Comparison of ENCODE assay signal across 8 mouse cellular contexts in the genomic region with DNA sequence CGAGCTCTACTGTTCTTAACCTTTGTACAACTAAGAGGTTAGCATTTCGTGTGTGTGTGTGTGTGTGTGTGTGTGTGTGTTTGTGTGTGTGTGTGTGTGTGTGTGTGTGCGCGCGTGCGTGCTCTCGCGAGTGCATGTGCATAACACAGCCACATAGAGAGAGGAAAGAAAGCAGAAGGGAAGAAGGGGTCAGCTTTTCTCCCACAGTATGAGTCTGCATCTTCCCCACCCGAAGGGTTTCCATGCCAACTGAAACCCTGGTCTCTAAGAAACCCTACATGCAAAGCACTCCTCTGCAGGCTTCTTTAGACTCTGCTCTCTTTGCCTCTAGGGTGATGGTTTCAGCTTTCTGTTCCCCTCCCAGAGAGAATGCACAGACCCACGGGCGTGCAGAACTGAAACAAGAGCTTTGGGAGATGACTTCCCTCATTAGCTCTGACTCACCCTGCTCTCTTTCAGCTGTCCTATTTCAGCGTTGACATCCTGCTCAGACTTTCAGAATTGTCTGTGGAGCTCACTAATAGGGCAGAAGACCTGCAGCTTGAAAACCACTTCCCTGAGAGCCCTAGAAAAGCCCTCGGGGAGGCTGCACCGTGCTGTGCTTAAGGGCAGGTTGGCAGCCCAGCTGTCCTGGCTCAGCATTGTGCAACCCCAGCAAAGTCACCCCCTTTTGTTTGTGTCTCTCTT. TPM values are rescaled to one million over a fixed set of nuclear protein-coding genes. Genes with fewer than 3 reads are reported as not detected.
DNase-seq lines count a peak whose midpoint lies in the region; ATAC-seq lines count a peak whose summit lies in the region.
"Had no signal": no experiment of that assay in that cellular context is flagged by ENCODE, and none has a peak within 500 bp of the region (broad histone marks: within the 10 kb centered on the region; RNA-seq: fewer than 3 reads in every experiment).

No protein-coding gene starts in this region.

- H3K4me1 ChIP-seq in megakaryocyte, embryonic 14.5 days = peaks cover 20% of the 10 kb centered on the region

- H3K9me3 ChIP-seq in megakaryocyte, embryonic 14.5 days = no peaks in the 10 kb centered on the region

- peak; percentile 67 for DNase-seq in left cerebral cortex, adult 11 months (ENCODE audit: low spot score)
- DNase-seq in left cerebral cortex, postnatal 4 days = no peak
- DNase-seq in brain, adult 2 months (ENCODE audit: low read depth, low spot score) = peak; percentile 89
- peak; percentile 58 to 69 for DNase-seq in spleen, adult 18-20 months
- DNase-seq: lung, embryonic 14.5 days had no signal

- peaks cover 53% of the 10 kb centered on the region for H3K27me3 ChIP-seq in megakaryocyte, embryonic 14.5 days (replicated peaks)

- intact Hi-C loops in left cerebral cortex, postnatal 4 days (cut with DNase I) = no loop called here

- no peaks in the 10 kb centered on the region for H3K36me3 ChIP-seq in megakaryocyte, embryonic 14.5 days (replicated peaks; ENCODE audit: low read length)

- peak; percentile 76 for ATAC-seq in granulocyte monocyte progenitor cell, adult 5-6 weeks (replicated peaks; ENCODE audit: poor library complexity, severe bottlenecking)
- no peak for ATAC-seq in megakaryocyte-erythroid progenitor cell, adult 5-6 weeks (replicated peaks; ENCODE audit: low FRiP score, low TSS enrichment, poor library complexity, severe bottlenecking)

- peak overlapping the region; percentile 68 for H3K4me3 ChIP-seq in megakaryocyte, embryonic 14.5 days (replicated peaks)

RNA-seq across cellular contexts. Expression of a gene that starts 21.4 kb away (rescaled TPM):
- total RNA-seq in left cerebral cortex, postnatal 4 days (2021) = under 1 TPM; 0.66 to 0.89 TPM
- 0.26 TPM in 1 of 2 replicates, not detected in the other for total RNA-seq in granulocyte monocyte progenitor cell, adult 5-6 weeks (2014; fragmentation: Nextera tagmentation)
- total RNA-seq in granulocyte monocyte progenitor cell, adult 5-6 weeks (2017) = 0.47 and 1.1 TPM in 2 replicates
- polyA plus RNA-seq in megakaryocyte, embryonic 14.5 days (2012; ENCODE audit: insufficient read depth, low replicate concordance) = not detected in 2 replicates
- total RNA-seq in megakaryocyte-erythroid progenitor cell, adult 5-6 weeks (2014; fragmentation: Nextera tagmentation) = not detected in 2 replicates
- 0.19 TPM in 1 of 2 replicates, not detected in the other for total RNA-seq in megakaryocyte-erythroid progenitor cell, adult 5-6 weeks (2017)

RNA-seq across cellular contexts. Expression of a gene that starts 28.3 kb away (rescaled TPM):
- 10 to 100 TPM; 34.9 to 36.1 TPM for total RNA-seq in left cerebral cortex, postnatal 4 days (2021)
- total RNA-seq in granulocyte monocyte progenitor cell, adult 5-6 weeks (2014; fragmentation: Nextera tagmentation) = 26.9 and 30.2 TPM in 2 replicates
- total RNA-seq in granulocyte monocyte progenitor cell, adult 5-6 weeks (2017) = 31.1 and 35.8 TPM in 2 replicates
- 0.54 TPM in 1 of 2 replicates, not detected in the other for polyA plus RNA-seq in megakaryocyte, embryonic 14.5 days (2012; ENCODE audit: insufficient read depth, low replicate concordance)
- total RNA-seq in megakaryocyte-erythroid progenitor cell, adult 5-6 weeks (2014; fragmentation: Nextera tagmentation) = 22.8 and 23.4 TPM in 2 replicates
- 23.5 and 31.9 TPM in 2 replicates for total RNA-seq in megakaryocyte-erythroid progenitor cell, adult 5-6 weeks (2017)

RNA-seq across cellular contexts. Expression of a gene that starts 32.6 kb away (rescaled TPM):
- under 1 TPM; 0.84 to 0.89 TPM for total RNA-seq in left cerebral cortex, postnatal 4 days (2021)
- 17.6 and 25.0 TPM in 2 replicates for total RNA-seq in granulocyte monocyte progenitor cell, adult 5-6 weeks (2014; fragmentation: Nextera tagmentation)
- 9.9 and 10.9 TPM in 2 replicates for total RNA-seq in granulocyte monocyte progenitor cell, adult 5-6 weeks (2017)
- polyA plus RNA-seq in megakaryocyte, embryonic 14.5 days (2012; ENCODE audit: insufficient read depth, low replicate concordance) = 6.2 and 22.2 TPM in 2 replicates
- 3.8 and 6.0 TPM in 2 replicates for total RNA-seq in megakaryocyte-erythroid progenitor cell, adult 5-6 weeks (2014; fragmentation: Nextera tagmentation)
- 3.6 and 14.5 TPM in 2 replicates for total RNA-seq in megakaryocyte-erythroid progenitor cell, adult 5-6 weeks (2017)
